Mouse (Mus musculus): ENCODE results near the gene Olfr71. TPM values are rescaled to one million over a fixed set of nuclear protein-coding genes. Genes with fewer than 3 reads are reported as not detected.
A peak's percentile ranks its signal among the peaks of the same experiment; 100 is the strongest.

Olfr71 gene
- polyA plus RNA-seq, 1 experiment from 2014 or later: not detected

DNA sequence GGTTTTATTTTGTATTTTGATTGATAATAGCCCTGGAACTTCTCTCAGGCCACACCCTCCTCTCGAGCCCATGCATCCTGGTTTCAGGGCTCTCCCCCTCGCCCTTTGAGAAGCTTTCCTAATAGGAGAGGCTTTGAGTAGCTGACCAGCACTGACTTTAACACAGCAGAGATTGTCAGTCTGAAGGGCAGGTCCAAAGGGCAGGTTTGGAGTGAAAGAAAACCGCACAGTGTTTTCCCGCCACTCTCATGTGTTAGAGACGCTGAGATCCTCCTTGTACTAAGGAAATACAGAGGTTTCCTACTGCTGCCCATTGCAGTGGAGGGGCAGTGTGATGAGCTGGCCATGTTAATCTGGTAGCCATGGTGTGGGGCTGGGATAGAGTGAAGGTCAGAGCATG is 35.1 kb downstream of the Olfr71 start:
- WGBS: 79% methylated on average over 5 of the region's 5 CpGs
- no peak overlapping the region for H3K27ac ChIP-seq
- no peak overlapping the region for H3K4me3 ChIP-seq
- H3K27me3 ChIP-seq: no peaks in the 10 kb centered on the region
- H3K4me1 ChIP-seq: peaks cover 31% of the 10 kb centered on the region
- H3K9ac ChIP-seq: no peak overlapping the region
- no peaks in the 10 kb centered on the region for H3K9me3 ChIP-seq
- peaks cover 51% of the 10 kb centered on the region for H3K36me3 ChIP-seq
- no peak overlapping the region for H3K4me2 ChIP-seq (replicated peaks)
- no peak for ATAC-seq (ENCODE audit: low FRiP score, low read depth)

GRCm38 (mm10) chr4:43673703-43674102 is 36.4 kb downstream of the Olfr71 start:
- no peaks in the 10 kb centered on the region for H3K9me3 ChIP-seq
- no peak overlapping the region for H3K9ac ChIP-seq
- peaks cover 48% of the 10 kb centered on the region for H3K36me3 ChIP-seq
- peaks cover 37% of the 10 kb centered on the region for H3K4me1 ChIP-seq
- H3K4me3 ChIP-seq: no peak overlapping the region
- no peaks in the 10 kb centered on the region for H3K27me3 ChIP-seq
- H3K4me2 ChIP-seq (replicated peaks): no peak overlapping the region
- 66% methylated on average over 8 of the region's 8 CpGs for WGBS
- ATAC-seq (ENCODE audit: low FRiP score, low read depth): no peak
- H3K27ac ChIP-seq: peak overlapping the region; percentile 39; the same call in 1 of the 2 replicates

- no peak overlapping the region for H3K4me2 ChIP-seq (replicated peaks)
- no peak overlapping the region for H3K4me3 ChIP-seq
- WGBS: 8% methylated on average over 2 of the region's 2 CpGs
- H3K9me3 ChIP-seq: no peaks in the 10 kb centered on the region
- peaks cover 42% of the 10 kb centered on the region for H3K4me1 ChIP-seq
- H3K9ac ChIP-seq: no peak overlapping the region
- no peak overlapping the region for H3K27ac ChIP-seq
- H3K36me3 ChIP-seq: peaks cover 33% of the 10 kb centered on the region
- H3K27me3 ChIP-seq: peaks cover 5% of the 10 kb centered on the region; the same call in 1 of the 2 replicates
- no peak for ATAC-seq (ENCODE audit: low FRiP score, low read depth)
These were observed 38.0 kb downstream of the Olfr71 start for GRCm38 (mm10) chr4:43672070-43672469.

GRCm38 (mm10) chr4:43669428-43669794 is 40.6 kb downstream of the Olfr71 start:
- Histone ChIP-seq H3K27me3 (peaks cover 32% of the 10 kb centered on the region), H3K9me3 (no peaks in the 10 kb centered on the region), H3K4me2 (replicated peaks) (peak overlapping the region; percentile 89), H3K36me3 (peaks cover 9% of the 10 kb centered on the region), H3K4me1 (peaks cover 42% of the 10 kb centered on the region), H3K27ac (peak overlapping the region; percentile 52; the same call in 1 of the 2 replicates), H3K9ac (peak overlapping the region; percentile 83), H3K4me3 (peak overlapping the region; percentile 66)
- WGBS: under 1% methylated on average over 18 of the region's 25 CpGs
- ATAC-seq (ENCODE audit: low FRiP score, low read depth): peak; percentile 89

DNA sequence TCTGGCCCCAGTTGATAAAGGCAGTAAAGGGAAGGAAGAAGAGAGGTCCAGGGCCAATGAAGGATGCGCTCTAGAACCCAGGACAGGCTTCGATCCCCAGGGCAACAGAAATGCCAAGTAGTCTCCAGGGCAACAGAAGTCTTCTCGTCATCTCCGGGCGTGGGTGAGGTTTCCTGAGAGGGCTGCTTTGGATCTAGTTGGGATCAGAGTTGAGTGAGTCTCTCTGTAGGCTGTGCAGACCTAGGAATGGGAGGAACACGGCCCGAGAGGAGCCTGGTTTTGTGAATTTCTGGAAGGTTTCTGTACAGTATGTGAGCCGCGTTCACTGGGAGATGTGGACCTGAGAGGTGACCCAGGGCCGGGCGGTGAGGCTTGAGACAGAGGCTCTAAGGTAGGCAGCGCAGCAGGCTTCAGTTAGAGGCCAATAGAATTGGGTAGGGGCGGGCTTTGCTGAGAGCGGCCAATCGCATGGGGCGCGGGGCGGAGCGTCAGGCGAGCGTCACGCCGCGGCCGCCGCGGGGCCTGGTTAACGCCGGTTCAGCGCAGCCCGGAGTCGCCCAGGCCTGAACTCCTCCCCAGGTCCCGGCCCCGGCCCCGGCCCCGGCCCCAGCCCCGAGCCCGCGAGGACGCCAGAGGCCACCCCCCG is 41.1 kb downstream of the Olfr71 start, which contains the start of the genes Tmem8b and Fam221b:
Tmem8b (plus strand) TSS at position 190 of the 646 bp plus-strand sequence.
Fam221b (minus strand) TSS at position 364 of the 646 bp plus-strand sequence.
- peaks cover 33% of the 10 kb centered on the region for H3K27me3 ChIP-seq

DNA sequence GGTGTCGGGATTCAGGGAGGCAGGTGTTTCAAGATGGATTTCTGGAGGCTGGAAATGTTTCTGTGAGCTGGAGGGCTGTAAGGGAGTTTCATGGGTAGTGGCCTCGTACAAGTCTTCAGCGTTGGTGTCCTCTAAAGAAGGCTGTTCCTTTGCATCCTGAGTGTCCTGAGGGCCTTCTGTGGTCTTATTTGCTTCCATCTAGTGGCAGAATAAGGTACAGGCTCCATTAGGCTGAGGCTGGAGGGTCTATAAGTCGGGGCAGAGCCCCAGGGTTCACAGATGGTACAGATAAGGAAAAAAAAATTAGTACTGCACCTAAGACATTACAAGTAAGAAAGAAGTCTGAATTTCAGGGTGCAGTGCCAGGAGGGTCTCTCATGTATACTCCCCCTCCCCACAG is 43.6 kb downstream of the Olfr71 start:
- Histone ChIP-seq H3K4me2 (replicated peaks) (no peak overlapping the region), H3K27ac (no peak overlapping the region), H3K4me3 (no peak overlapping the region), H3K36me3 (no peaks in the 10 kb centered on the region), H3K4me1 (peaks cover 26% of the 10 kb centered on the region), H3K27me3 (peaks cover 57% of the 10 kb centered on the region), H3K9me3 (no peaks in the 10 kb centered on the region), H3K9ac (no peak overlapping the region)
- no peak for ATAC-seq (ENCODE audit: low FRiP score, low read depth)
- 19% methylated on average over 4 of the region's 4 CpGs for WGBS

More for the DNA sequence above, 41.1 kb downstream of the Olfr71 start, which contains the start of the genes Tmem8b and Fam221b:
- peaks cover 42% of the 10 kb centered on the region for H3K4me1 ChIP-seq
- ATAC-seq (ENCODE audit: low FRiP score, low read depth): peak; percentile 94
- H3K36me3 ChIP-seq: peaks cover 4% of the 10 kb centered on the region; the same call in 1 of the 2 replicates
- WGBS: 5% methylated on average over 18 of the region's 41 CpGs
- no peaks in the 10 kb centered on the region for H3K9me3 ChIP-seq
- peak within 1 kb of the TSS; percentile 52; the same call in 1 of the 2 replicates for H3K27ac ChIP-seq
- H3K4me2 ChIP-seq (replicated peaks): peak within 1 kb of the TSS; percentile 89
- peak within 1 kb of the TSS; percentile 83 for H3K9ac ChIP-seq
- peak within 1 kb of the TSS; percentile 66 for H3K4me3 ChIP-seq

DNA sequence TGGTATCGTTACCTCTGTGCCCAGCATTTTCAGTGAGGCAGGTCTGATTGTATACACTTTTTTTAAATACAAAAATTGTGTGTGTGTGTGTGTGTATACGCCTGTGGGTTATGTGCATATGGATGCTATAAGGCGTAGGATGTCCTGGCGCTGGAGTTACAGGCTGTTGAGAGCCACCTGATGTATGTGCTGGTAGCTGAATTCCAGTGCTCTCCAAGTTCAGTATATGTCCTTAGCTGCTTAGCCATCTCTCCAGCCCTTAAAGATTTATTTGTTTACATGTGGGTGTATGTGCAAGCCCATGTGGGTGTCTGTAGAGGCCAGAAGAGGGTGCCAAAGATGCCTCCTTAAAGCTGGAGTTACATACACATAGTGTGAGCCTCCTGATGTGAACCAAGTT is 52.9 kb downstream of the Olfr71 start:
- Histone ChIP-seq H3K27me3 (peaks cover 24% of the 10 kb centered on the region), H3K9me3 (no peaks in the 10 kb centered on the region)
- 53% methylated on average over 4 of the region's 4 CpGs for WGBS

GRCm38 (mm10) chr4:43656339-43657109 is 53.5 kb downstream of the Olfr71 start, which contains the start of gene Hint2:
TSS of gene Hint2 (minus strand) at chr4:43656466.
- peak within 1 kb of the TSS; percentile 77 for H3K4me2 ChIP-seq (replicated peaks)
- H3K27ac ChIP-seq: peak within 1 kb of the TSS; percentile 85
- WGBS: under 1% methylated on average over 33 of the region's 34 CpGs
- H3K9me3 ChIP-seq: no peaks in the 10 kb centered on the region
- H3K9ac ChIP-seq: peak within 1 kb of the TSS; percentile 91
- peaks cover 10% of the 10 kb centered on the region for H3K36me3 ChIP-seq
- H3K27me3 ChIP-seq: peaks cover 17% of the 10 kb centered on the region
- peak; percentile 98 for ATAC-seq (ENCODE audit: low FRiP score, low read depth)
- H3K4me3 ChIP-seq: peak within 1 kb of the TSS; percentile 82
- peaks cover 10% of the 10 kb centered on the region for H3K4me1 ChIP-seq

More for the DNA sequence above, 52.9 kb downstream of the Olfr71 start:
- H3K36me3 ChIP-seq: 0 out of 2 replicates have a peak, but pooled peaks cover 5% of the 10 kb centered on the region
- no peak overlapping the region for H3K27ac ChIP-seq
- peaks cover 10% of the 10 kb centered on the region for H3K4me1 ChIP-seq
- peak overlapping the region; percentile 77 for H3K4me2 ChIP-seq (replicated peaks)
- H3K4me3 ChIP-seq: peak overlapping the region; percentile 82
- no peak overlapping the region for H3K9ac ChIP-seq
- ATAC-seq (ENCODE audit: low FRiP score, low read depth): no peak

- Histone ChIP-seq H3K4me2 (replicated peaks) (peak overlapping the region; percentile 77), H3K27ac (peak overlapping the region; percentile 85), H3K4me3 (peak overlapping the region; percentile 82), H3K9ac (peak overlapping the region; percentile 91), H3K36me3 (peaks cover 17% of the 10 kb centered on the region), H3K4me1 (peaks cover 10% of the 10 kb centered on the region), H3K9me3 (no peaks in the 10 kb centered on the region), H3K27me3 (peaks cover 10% of the 10 kb centered on the region)
- peak; percentile 49 for ATAC-seq (ENCODE audit: low FRiP score, low read depth)
- WGBS: 5% methylated on average over 34 of the region's 34 CpGs
These were observed 54.3 kb downstream of the Olfr71 start for GRCm38 (mm10) chr4:43655656-43656338.
